Mouse (Mus musculus) brain, embryonic 18.5 days (tissue): ENCODE results near the gene Trib2.

Experiments used
- DNase-seq: peaks from one replicate; pipeline ENCODE4 v3.0.0-alpha.2; 2012; ENCODE audit warnings: low read depth, low spot score

The Trib2 gene

DNA sequence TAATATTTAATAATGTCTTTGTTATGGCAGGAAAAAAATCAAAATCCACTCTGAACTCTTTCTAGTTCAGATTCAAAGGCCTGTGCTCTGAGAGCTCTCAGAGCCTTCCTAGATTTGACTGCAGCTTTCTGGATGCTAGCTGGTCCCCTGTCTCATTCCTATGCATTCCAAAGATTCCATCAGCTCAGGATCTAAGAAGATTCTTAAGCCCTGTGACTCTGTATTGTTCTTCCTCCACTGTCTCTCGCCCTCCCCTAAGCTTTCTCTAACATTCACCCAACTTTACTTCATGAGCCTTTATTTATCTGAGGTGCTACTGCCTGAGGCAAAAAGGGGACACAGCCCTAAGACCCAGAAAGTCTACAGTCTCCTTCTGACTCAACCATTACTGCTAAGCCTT is 51.5 kb downstream of the Trib2 start:
- no peak for DNase-seq

DNA sequence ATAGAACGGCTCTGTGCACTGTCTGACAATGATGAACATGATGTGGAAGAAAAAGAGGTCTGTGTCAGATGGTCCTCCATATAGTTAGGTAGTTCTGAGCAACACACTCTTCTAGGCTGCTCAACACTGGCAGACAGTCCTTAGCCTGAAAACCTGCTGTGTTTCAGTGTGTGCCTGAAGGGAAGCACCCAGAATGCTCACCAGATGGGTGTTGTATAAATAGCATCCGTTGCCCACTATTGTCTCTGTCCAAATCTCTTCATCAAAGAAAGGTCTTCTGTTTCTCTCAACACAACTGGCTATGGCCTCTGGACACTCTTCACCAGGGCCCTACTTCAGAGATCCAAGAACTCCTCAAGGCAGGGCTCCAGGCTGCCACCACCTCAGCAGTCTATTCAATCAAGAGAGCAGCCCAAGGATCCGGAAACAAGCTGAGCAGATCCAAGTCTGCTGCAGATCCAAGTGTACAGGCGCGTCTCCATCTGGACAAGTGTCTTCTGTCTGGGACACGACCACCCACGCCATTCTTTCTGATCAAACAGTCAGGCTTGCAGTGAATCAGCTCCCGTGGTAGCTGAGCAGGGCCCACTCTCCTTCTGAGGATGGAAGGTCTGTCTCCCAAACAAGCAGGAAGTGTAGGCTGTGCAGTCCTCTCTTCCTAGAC is 55.1 kb downstream of the Trib2 start:
- no peak for DNase-seq

DNA sequence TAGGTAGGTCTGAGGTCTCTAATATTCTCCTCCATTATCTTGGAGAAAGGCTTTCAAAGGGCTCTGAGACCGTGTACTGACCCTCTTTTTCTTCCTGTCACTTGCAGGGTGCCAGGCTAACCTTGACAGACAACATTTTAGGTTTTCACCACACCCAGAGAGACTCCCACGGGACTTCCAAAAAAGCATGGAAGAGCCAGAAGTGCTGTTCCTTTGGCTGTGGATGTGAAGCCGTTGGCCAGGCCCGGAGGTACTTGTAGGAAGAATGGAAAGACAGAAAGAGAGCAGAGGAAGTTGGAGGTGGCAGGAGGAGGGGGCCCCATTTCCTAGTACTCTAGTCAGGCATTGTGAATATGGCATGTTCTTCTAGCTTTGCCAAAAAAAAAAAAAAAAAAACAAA is 56.0 kb downstream of the Trib2 start:
- DNase-seq: no peak

DNA sequence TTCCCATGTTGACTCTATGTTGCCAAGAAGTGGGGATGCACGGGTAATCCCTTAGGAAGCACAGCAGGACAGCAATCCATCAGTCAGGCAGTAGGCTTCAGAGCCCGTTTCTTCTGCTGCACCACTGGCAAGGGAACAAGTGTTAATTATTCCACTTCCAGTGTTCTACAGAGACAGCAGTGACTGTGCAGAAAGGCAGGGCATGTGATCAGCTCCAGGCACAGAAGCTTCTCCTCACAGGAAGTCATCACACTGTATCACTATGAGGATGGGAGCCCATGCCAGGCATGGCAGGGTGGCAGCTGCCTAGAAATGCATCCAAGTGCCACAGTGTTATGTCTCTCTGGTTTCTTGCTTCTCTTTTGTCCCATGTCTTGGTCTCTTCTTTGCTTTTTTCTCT is 57.9 kb downstream of the Trib2 start:
- DNase-seq: no peak

DNA sequence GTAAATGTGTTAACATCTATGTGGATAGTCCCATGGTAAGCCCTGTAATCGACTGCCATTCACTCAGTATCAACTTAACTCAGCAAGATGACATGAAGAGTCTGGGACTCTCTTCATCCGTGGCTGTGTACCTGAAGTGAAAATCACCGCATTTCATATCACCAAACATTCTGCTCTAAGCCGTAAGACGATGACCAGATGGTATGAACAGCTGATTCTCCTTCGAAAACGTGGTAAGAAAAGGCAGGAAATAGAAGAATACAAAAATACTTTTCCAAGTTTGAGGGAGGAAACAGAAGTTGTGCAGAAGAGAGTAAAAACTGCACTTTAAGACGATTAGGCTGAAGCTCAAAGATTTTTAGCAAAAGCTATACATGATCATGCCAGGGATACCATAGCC is 59.4 kb downstream of the Trib2 start:
- no peak for DNase-seq

DNA sequence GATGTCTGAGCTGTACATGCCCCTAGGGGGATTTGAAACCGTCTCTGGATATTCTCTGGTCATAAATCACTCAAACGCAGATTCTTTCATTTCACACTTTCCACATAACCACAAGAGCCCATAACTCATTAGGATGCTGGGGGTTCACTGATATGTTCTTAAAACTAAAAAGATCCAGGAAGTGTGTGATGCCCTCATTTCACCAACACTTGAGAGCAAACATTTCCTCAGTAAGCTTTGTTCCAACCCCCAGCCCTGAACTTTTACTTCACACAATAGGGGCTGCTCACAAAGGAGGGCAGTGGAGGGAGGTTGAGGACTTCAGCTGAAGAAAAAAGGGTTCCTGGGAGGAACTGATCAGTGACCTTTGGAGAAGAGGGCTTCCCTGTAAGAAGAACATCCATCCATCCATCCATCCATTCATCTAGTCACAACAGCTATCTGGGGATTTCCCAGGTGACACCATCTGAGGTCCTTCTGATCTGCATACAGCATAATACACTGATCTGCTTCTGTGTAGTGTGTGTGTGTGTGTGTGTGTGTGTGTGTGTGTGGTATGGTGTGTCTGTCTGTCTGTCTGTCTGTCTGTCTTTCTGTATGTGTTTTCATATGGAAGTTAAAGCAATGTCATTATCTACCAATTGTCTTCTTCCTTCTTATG is 61.6 kb downstream of the Trib2 start:
- DNase-seq: no peak

DNA sequence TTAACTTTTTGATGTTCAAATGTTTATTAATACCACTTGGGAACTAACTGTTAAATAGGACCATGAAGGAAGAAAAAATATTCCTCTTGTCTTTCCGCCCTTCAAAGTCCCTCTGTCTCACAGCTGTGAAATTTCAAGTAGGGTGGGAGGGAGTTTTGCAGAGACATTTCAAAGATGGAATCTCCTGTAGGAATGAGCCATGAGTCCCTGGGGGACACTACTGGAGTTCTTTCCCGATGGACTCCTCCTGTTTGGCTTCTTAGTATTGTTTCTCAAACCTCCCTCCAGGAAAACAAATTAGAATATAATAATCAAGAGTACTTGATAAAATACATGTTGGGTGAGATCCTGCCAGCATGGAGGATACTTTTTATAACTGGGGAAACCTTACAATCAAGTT is 62.1 kb downstream of the Trib2 start:
- DNase-seq: no peak

DNA sequence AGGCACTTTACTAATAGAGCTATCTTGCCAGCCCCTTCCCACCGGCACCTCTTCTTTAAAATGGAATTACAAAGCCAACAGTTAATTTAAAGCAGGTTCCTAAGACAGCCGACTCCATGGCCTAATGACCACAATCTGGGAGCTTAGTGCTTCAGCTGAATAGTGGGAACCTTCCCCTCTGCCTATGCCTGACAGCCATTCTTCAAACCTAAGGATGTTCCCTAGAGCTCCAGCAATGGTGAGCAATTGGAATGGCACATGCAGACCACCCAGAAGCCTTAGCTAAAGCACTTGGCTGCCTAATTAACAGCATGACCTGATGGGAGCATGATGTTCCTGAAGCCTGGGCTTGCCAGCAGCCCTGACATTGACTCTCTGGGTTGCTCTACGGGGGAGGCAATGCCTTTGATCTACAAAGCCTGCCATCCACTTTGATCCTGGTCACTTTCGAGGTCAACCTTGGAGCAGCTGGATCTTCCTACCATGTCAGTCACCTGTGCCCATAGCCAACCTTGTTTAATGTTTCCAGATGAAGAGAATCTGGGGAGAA is 67.0 kb downstream of the Trib2 start:
- DNase-seq: no peak

DNA sequence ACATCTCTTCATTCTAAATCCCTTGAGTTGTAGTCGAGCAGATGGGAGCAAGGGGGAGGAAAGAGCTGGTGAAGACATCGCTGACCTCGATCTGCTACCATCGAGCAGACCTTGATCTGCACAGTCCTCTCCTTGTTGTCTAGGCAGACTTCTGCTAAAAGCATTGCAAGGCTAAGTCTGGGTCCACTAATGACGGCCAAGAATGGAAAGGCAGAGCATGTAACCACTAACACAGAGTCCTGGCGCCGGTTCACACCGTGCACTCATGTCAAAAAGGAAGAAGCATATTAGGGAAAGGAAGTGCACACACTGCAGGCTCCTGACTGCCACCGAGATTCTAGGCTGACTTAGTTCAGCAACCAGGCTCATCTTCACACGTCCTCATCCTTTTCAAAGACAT is 71.0 kb downstream of the Trib2 start:
- DNase-seq: no peak
